Mouse (Mus musculus): ENCODE results near the gene Tmem200b.

DNA sequence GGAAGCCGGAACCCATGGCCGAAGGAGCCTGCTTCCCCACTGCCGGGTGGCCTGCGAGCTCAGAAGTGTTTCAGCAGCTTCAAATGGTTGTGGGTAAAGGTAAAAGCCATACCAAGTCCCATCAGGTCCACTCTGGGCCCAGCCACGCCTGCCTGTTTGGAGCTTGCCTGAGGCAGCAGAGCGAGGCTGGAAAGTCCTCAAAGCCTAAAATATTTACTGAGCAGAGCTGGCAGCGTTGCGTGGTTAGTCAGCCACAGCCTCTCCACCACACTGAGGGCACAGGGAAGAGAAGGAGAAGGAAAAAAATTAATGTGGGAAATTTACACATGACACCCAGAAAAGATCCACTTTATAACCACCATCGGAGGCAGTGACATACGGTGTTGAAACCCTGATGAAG lies 8.0 kb upstream of the Tmem200b start:
- TF ChIP-seq POLR2A (IDR thresholded peaks at IDR 0.05; ENCODE audit: insufficient read length, low read depth): no peak
- TF ChIP-seq REST (IDR thresholded peaks at IDR 0.05; ENCODE audit: insufficient read depth, insufficient read length): no peak
- TF ChIP-seq MYOG (IDR thresholded peaks at IDR 0.05; ENCODE audit: control insufficient read depth in 1 of 3, insufficient read depth in 1 of 3, insufficient read length in 2 of 3, low read depth in 2 of 3): no peak
- no peak for TF ChIP-seq TCF12 (IDR thresholded peaks at IDR 0.05; ENCODE audit: insufficient read depth, poor library complexity, severe bottlenecking)

Data from myocyte (in vitro differentiated cells).